Mouse (Mus musculus) naive thymus-derived CD4-positive, alpha-beta T cell, adult 5 months (primary cell): ENCODE data around the gene Prm2. TPM values are rescaled to one million over a fixed set of nuclear protein-coding genes. Genes with fewer than 3 reads are reported as not detected.

ENCODE experiments used
- polyA plus RNA-seq: library from polyadenylated mRNA; unstranded; fragments of 100-300 nt; shearing (Covaris generic); gene quantifications from one replicate; pipeline ENCODE4 v1.2.1, GENCODE M21; 2017

The Prm2 gene
- polyA plus RNA-seq: not detected

GRCm38 (mm10) chr16:10796034-10796433, at the start of gene Prm2:
Prm2 (minus strand) TSS chr16:10796134.

GRCm38 (mm10) chr16:10834911-10835587, 39.1 kb upstream of the Prm2 start, which contains the start of gene Rmi2:
Rmi2 (plus strand) TSS chr16:10835059.

GRCm38 (mm10) chr16:10812865-10813371, 17.0 kb upstream of the Prm2 start, which contains the start of gene Gm11172:
Gm11172 (plus strand) TSS chr16:10812915.

GRCm38 (mm10) chr16:10805789-10806527, 10.0 kb upstream of the Prm2 start, which contains the start of gene Prm1:
Prm1 (minus strand) TSS chr16:10805839.

GRCm38 (mm10) chr16:10790702-10791101, 5.2 kb downstream of the Prm2 start, which contains the start of gene Prm3:
Prm3 (minus strand) TSS chr16:10790914.

GRCm38 (mm10) chr16:10788271-10788670, 7.7 kb downstream of the Prm2 start, which contains the start of gene Tnp2:
Tnp2 (minus strand) TSS chr16:10788660.

GRCm38 (mm10) chr16:10785371-10786231, 10.3 kb downstream of the Prm2 start, which contains the start of gene Socs1:
Socs1 (minus strand) TSS chr16:10785536.

Other genes with a start within 250 kb of the Prm2 start
- 31.4 TPM for gene Socs1, start 10.6 kb downstream of the Prm2 start, polyA plus RNA-seq
- gene Tnp2, start 7.5 kb downstream of the Prm2 start, polyA plus RNA-seq: not detected
- gene Prm3, start 5.2 kb downstream of the Prm2 start, polyA plus RNA-seq: not detected
- not detected for gene Prm1, start 9.7 kb upstream of the Prm2 start, polyA plus RNA-seq
- gene Gm11172, start 16.8 kb upstream of the Prm2 start, polyA plus RNA-seq: not detected
- gene Rmi2, start 38.9 kb upstream of the Prm2 start, polyA plus RNA-seq: 2.5 TPM